Mouse (Mus musculus) E14TG2a.4 (cell line): Measurements from ENCODE around the gene Eya4.

Source experiments
- CTCF ChIP-seq: conservative IDR thresholded peaks from 2 replicates; pipeline ENCODE4 v1.5.1; 2014; ENCODE audit warnings: low read length
- NANOG ChIP-seq: IDR thresholded peaks from 2 replicates; pipeline ENCODE4 v1.6.1; 2014; ENCODE audit warnings: borderline replicate concordance, low read length, mixed read lengths
- POU5F1 ChIP-seq: IDR thresholded peaks from 2 replicates; pipeline ENCODE4 v1.6.1; 2014; ENCODE audit warnings: low read length, borderline replicate concordance

DNA sequence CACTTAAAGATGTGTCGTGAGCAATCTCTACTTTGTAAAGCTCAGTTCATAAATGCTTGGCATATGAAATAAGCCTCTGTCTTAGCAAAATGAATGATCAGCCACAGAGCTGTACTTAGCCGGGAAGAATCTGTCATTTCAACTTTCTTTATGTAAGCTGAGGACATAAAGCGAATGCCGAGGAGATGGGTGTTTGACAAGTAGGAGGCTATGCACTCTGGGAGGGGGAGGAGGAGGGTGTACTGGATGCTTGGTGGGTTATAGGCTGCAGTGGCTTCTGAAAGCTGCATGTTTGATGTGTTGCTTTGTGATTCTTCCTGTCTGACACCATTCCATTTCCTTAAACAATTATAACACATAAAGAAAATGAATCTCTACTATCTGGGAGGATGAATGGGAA is 133.8 kb downstream of the Eya4 start:
- TF ChIP-seq CTCF (no peak), POU5F1 (no peak), NANOG (peak; percentile 19; the same call in 1 of the 2 replicates)
